Mouse (Mus musculus) hindbrain, embryonic 14.5 days (tissue): Measurements from ENCODE around the gene Abca4. TPM values are rescaled to one million over a fixed set of nuclear protein-coding genes. Genes with fewer than 3 reads are reported as not detected.
A peak's percentile ranks its signal among the peaks of the same experiment; 100 is the strongest.

Experiments
- ATAC-seq: fragments of 200-750 bp; cut with Nextera tagmentation; 2 replicates; pipeline ENCODE4 v1.8.0; 2017; ENCODE audit warnings: moderate number of reproducible peaks, mild to moderate bottlenecking, moderate TSS enrichment, moderate library complexity; ENCODE audit not compliant: low FRiP score
- DNase-seq: peaks from one replicate; pipeline ENCODE4 v3.0.0-alpha.2; 2015; ENCODE audit warnings: low spot score
- H3K27ac ChIP-seq: fragments of 300-500 bp; sonication (generic); 2 replicates; pipeline ENCODE4 v1.5.1; 2014; ENCODE audit warnings: mild to moderate bottlenecking, moderate library complexity
- H3K27me3 ChIP-seq: fragments of 300-500 bp; sonication (generic); 2 replicates; pipeline ENCODE4 v1.6.1; 2014; ENCODE audit warnings: mild to moderate bottlenecking, low read length, mixed read lengths; ENCODE audit not compliant: control insufficient read depth, insufficient read depth
- H3K36me3 ChIP-seq: fragments of 300-500 bp; sonication (generic); replicated peaks from 2 replicates; pipeline ENCODE4 v1.6.1; 2014; ENCODE audit not compliant: control insufficient read depth, insufficient read depth
- H3K4me1 ChIP-seq: fragments of 300-500 bp; sonication (generic); replicated peaks from 2 replicates; pipeline ENCODE4 v1.6.1; 2014; ENCODE audit warnings: antibody characterized with exemption, low read length, mixed read lengths; ENCODE audit not compliant: control insufficient read depth, insufficient read depth
- H3K4me2 ChIP-seq: fragments of 300-500 bp; sonication (generic); replicated peaks from 2 replicates; pipeline ENCODE4 v1.6.1; 2014; ENCODE audit warnings: mild to moderate bottlenecking, moderate library complexity
- H3K4me3 ChIP-seq: fragments of 300-500 bp; sonication (generic); replicated peaks from 2 replicates; pipeline ENCODE4 v1.5.1; 2014; ENCODE audit warnings: mild to moderate bottlenecking, low read length
- H3K9ac ChIP-seq: fragments of 300-500 bp; sonication (generic); 2 replicates; pipeline ENCODE4 v1.6.1; 2014
- H3K9me3 ChIP-seq: fragments of 300-500 bp; sonication (generic); 2 replicates; pipeline ENCODE4 v1.6.1; 2016; ENCODE audit warnings: low read length; ENCODE audit not compliant: control insufficient read depth
- WGBS: fragments of 180-500 bp; shearing (Covaris S2); extraction: QIAGEN DNeasy Blood & Tissue Kit; methylation state at CpG from one replicate; pipeline ENCODE4 v1.1.7; 2014; 5-methylcytosine and 5-hydroxymethylcytosine counted together
- polyA plus RNA-seq: library from polyadenylated mRNA; unstranded; fragments of >200 nt; fragmentation: Nextera tagmentation; extraction: Ambion mirVana; gene quantifications from 2 replicates; pipeline ENCODE4 v1.2.1, GENCODE M21; 2014

Gene Abca4
- polyA plus RNA-seq, 1 experiment from 2014 or later, result 5.1 TPM

DNA sequence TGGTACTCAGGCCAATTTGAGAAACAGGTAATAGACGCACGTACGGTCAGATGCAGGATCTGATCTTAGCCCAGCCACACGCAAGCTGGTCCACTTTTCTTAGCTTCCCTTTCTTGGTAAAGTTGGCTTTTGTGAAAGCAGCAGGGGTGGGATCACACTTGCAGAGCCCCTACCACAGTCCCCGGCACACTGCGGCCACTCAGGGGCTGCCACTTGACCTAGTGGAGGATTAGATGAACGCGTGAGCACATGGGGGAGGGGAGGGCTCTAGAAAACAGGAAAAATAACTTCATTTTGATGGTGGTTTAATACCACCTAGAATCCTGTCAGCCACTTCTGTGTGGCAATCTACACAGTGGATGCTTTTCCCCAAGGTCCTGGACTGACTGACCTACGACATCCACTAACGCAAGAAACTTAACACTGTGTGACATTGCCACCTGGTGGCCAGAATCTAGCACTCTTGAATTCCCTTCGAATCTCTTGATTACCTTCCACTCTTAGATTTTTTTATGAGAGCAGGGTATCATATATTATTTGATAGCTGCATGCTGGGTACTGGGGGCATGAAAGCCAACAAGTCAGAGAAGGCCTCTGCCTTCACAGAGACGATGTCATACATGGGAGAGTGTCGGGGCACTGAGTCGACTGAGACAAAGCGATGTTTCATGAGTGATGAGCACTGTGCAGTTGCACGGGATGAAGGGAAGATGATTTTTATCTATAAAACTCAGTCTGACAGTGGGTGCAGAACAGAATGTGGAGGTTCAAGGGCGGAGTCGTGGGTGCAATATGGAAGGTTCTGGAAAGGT is 96.6 kb downstream of the Abca4 start:
- H3K27ac ChIP-seq, result no peak overlapping the region
- DNase-seq (peak; percentile 77), ATAC-seq (peak; percentile 37; the same call in 1 of the 2 replicates)
- no peaks in the 10 kb centered on the region for H3K27me3 ChIP-seq
- no peaks in the 10 kb centered on the region for H3K4me1 ChIP-seq
- H3K36me3 ChIP-seq, result no peaks in the 10 kb centered on the region
- H3K9ac ChIP-seq, result no peak overlapping the region
- H3K4me2 ChIP-seq, result no peak overlapping the region
- no peaks in the 10 kb centered on the region for H3K9me3 ChIP-seq
- 65% methylated on average over 18 of the region's 18 CpGs for WGBS
- no peak overlapping the region for H3K4me3 ChIP-seq

- Histone ChIP-seq H3K27ac (no peak overlapping the region), H3K27me3 (no peaks in the 10 kb centered on the region), H3K9me3 (no peaks in the 10 kb centered on the region), H3K36me3 (no peaks in the 10 kb centered on the region), H3K4me2 (no peak overlapping the region), H3K4me3 (no peak overlapping the region), H3K4me1 (no peaks in the 10 kb centered on the region), H3K9ac (no peak overlapping the region)
- no peak for ATAC-seq
- DNase-seq, result no peak
- WGBS, result 77% methylated on average over 9 of the region's 9 CpGs
Measured at GRCm38 (mm10) chr3:122142256-122142922, 98.1 kb downstream of the Abca4 start.

DNA sequence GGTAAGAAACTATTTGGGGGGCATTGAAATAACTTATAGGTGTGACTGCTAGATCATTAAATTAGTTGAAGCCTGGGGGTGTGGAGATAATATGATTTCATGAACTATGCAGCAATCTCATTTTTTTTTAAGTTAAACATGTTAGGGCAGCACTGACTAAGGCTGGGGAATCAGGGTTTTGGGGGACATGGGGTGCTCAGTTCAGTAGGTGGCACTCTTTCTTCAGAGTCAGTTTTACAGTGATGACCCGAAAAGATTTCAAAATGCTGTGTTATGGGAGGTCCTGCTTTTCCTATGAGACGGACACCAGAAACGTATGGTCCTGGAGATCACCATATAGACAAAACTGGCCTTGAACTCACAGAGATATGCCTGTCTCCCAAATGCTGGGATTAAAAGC is 99.2 kb downstream of the Abca4 start:
- Histone ChIP-seq H3K4me1 (no peaks in the 10 kb centered on the region), H3K4me3 (no peak overlapping the region), H3K9me3 (no peaks in the 10 kb centered on the region), H3K36me3 (no peaks in the 10 kb centered on the region), H3K4me2 (no peak overlapping the region), H3K9ac (no peak overlapping the region), H3K27me3 (no peaks in the 10 kb centered on the region), H3K27ac (no peak overlapping the region)
- 80% methylated on average over 3 of the region's 3 CpGs for WGBS
- ATAC-seq (no peak), DNase-seq (no peak)

GRCm38 (mm10) chr3:122145430-122145829 is 101.2 kb downstream of the Abca4 start:
- WGBS, result 59% methylated on average over 3 of the region's 3 CpGs
- H3K4me1 ChIP-seq, result no peaks in the 10 kb centered on the region
- H3K4me3 ChIP-seq, result no peak overlapping the region
- DNase-seq, result no peak
- H3K27me3 ChIP-seq, result no peaks in the 10 kb centered on the region
- H3K36me3 ChIP-seq, result no peaks in the 10 kb centered on the region
- no peak overlapping the region for H3K4me2 ChIP-seq
- H3K9me3 ChIP-seq, result no peaks in the 10 kb centered on the region
- H3K9ac ChIP-seq, result no peak overlapping the region
- no peak overlapping the region for H3K27ac ChIP-seq
- ATAC-seq, result no peak

DNA sequence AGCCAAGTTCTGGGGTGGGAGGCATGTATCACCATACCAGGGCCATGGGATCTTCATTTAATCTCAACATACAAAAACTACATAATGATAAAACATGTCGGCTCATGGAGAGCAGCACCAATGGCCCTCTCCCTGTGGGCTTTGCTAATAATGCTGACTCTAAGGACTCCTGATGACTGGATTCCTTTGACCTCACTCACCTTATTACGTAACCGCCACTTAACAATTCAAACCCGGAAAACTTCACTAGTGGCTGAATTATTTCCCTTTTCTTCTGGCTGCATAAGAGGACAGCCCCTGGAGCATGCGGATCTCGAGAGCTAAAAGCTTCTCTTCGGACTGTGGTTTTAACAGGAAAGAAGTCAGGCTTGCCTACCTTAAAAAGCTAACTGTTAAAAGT is 106.6 kb downstream of the Abca4 start:
- no peaks in the 10 kb centered on the region for H3K36me3 ChIP-seq
- no peaks in the 10 kb centered on the region for H3K4me1 ChIP-seq
- 80% methylated on average over 7 of the region's 7 CpGs for WGBS
- no peak overlapping the region for H3K4me2 ChIP-seq
- H3K9ac ChIP-seq, result no peak overlapping the region
- H3K27me3 ChIP-seq, result no peaks in the 10 kb centered on the region
- DNase-seq, result no peak
- no peak overlapping the region for H3K27ac ChIP-seq
- no peaks in the 10 kb centered on the region for H3K9me3 ChIP-seq
- ATAC-seq, result no peak
- no peak overlapping the region for H3K4me3 ChIP-seq

DNA sequence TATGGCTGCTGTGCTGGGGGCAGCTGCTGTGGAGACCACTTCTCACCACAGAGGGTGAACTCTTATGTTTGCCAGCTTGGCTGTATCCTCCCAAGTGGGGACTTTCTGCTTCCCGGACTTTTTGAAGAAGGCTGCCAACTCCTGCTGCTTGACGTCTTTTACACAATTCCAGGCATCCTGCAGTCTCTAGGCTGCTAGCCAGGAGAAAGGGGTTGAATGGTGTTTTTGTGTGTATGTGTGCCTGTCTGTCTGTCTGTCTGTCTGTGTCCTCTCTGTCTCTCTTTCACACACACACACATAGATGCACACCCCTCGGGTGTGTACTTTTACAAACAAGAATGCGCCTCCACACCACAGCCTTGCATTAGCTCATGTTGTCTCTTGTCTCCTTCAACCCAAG is 108.2 kb downstream of the Abca4 start:
- H3K4me1 ChIP-seq, result no peaks in the 10 kb centered on the region
- DNase-seq, result peak; percentile 37
- 51% methylated on average over 4 of the region's 4 CpGs for WGBS
- peak; percentile 17; the same call in 1 of the 2 replicates for ATAC-seq
- no peak overlapping the region for H3K27ac ChIP-seq
- H3K4me3 ChIP-seq, result no peak overlapping the region
- H3K9ac ChIP-seq, result no peak overlapping the region
- H3K36me3 ChIP-seq, result no peaks in the 10 kb centered on the region
- H3K27me3 ChIP-seq, result no peaks in the 10 kb centered on the region
- H3K4me2 ChIP-seq, result no peak overlapping the region
- H3K9me3 ChIP-seq, result no peaks in the 10 kb centered on the region

DNA sequence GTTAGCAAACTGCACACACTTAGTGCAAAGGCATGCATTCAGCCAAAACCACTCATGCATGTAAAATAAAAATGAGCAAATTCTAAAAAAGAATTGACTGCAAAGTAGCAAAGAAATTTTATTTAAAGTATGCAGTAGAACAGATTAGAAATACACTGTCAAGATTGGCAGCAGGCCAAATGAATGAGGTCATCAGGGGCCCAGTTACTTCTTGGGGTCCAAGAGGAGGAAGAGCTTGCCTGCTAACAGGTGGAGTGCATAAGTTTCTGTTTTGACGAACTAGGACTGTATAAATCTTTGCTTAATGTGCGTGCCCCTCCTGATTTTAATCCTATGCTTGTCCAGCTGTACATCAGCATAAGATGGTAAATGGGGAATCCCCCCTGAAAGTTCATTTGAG is 109.8 kb downstream of the Abca4 start:
- 73% methylated on average over 2 of the region's 2 CpGs for WGBS
- H3K9ac ChIP-seq, result no peak overlapping the region
- H3K27ac ChIP-seq, result no peak overlapping the region
- no peaks in the 10 kb centered on the region for H3K4me1 ChIP-seq
- H3K4me2 ChIP-seq, result no peak overlapping the region
- no peaks in the 10 kb centered on the region for H3K9me3 ChIP-seq
- no peak overlapping the region for H3K4me3 ChIP-seq
- no peaks in the 10 kb centered on the region for H3K27me3 ChIP-seq
- ATAC-seq (no peak), DNase-seq (no peak)
- no peaks in the 10 kb centered on the region for H3K36me3 ChIP-seq

GRCm38 (mm10) chr3:122159447-122159846 is 115.2 kb downstream of the Abca4 start:
- Histone ChIP-seq H3K4me2 (no peak overlapping the region), H3K27me3 (no peaks in the 10 kb centered on the region), H3K9ac (no peak overlapping the region), H3K4me1 (no peaks in the 10 kb centered on the region), H3K36me3 (no peaks in the 10 kb centered on the region), H3K9me3 (no peaks in the 10 kb centered on the region), H3K4me3 (no peak overlapping the region), H3K27ac (no peak overlapping the region)
- DNase-seq (no peak), ATAC-seq (no peak)
- 97% methylated on average over 1 of the region's 1 CpGs for WGBS

GRCm38 (mm10) chr3:122169616-122170178 is 125.5 kb downstream of the Abca4 start:
- Histone ChIP-seq H3K27me3 (no peaks in the 10 kb centered on the region), H3K27ac (no peak overlapping the region), H3K4me3 (no peak overlapping the region), H3K4me2 (no peak overlapping the region), H3K9ac (no peak overlapping the region), H3K4me1 (no peaks in the 10 kb centered on the region), H3K9me3 (no peaks in the 10 kb centered on the region), H3K36me3 (no peaks in the 10 kb centered on the region)
- DNase-seq (peak; percentile 41), ATAC-seq (no peak)
- 46% methylated on average over 10 of the region's 10 CpGs for WGBS
